Mouse (Mus musculus) hindbrain, embryonic 13.5 days (tissue): ENCODE data around the gene Cntn1. TPM values are rescaled to one million over a fixed set of nuclear protein-coding genes. Genes with fewer than 3 reads are reported as not detected.
A peak's percentile ranks its signal among the peaks of the same experiment; 100 is the strongest.

Experiments
- ATAC-seq: fragments of 200-750 bp; cut with Nextera tagmentation; 2 replicates; pipeline ENCODE4 v1.8.0; 2017; ENCODE audit warnings: moderate TSS enrichment; ENCODE audit not compliant: low FRiP score
- H3K27ac ChIP-seq: fragments of 300-500 bp; sonication (generic); 2 replicates; pipeline ENCODE4 v1.5.1; 2015; ENCODE audit warnings: inconsistent platforms, mild to moderate bottlenecking, moderate library complexity
- H3K27me3 ChIP-seq: fragments of 300-500 bp; sonication (generic); 2 replicates; pipeline ENCODE4 v1.6.1; 2015; ENCODE audit warnings: mild to moderate bottlenecking, inconsistent platforms
- H3K36me3 ChIP-seq: fragments of 300-500 bp; sonication (generic); 2 replicates; pipeline ENCODE4 v1.6.1; 2015; ENCODE audit warnings: mild to moderate bottlenecking, inconsistent platforms
- H3K4me1 ChIP-seq: fragments of 300-500 bp; sonication (generic); replicated peaks from 2 replicates; pipeline ENCODE4 v1.6.1; 2015; ENCODE audit warnings: inconsistent platforms
- H3K4me2 ChIP-seq: fragments of 300-500 bp; sonication (generic); 2 replicates; pipeline ENCODE4 v1.6.1; 2015; ENCODE audit warnings: inconsistent platforms, mild to moderate bottlenecking, moderate library complexity
- H3K4me3 ChIP-seq: fragments of 300-500 bp; sonication (generic); 2 replicates; pipeline ENCODE4 v1.5.1; 2015; ENCODE audit warnings: mild to moderate bottlenecking, inconsistent platforms
- H3K9ac ChIP-seq: fragments of 300-500 bp; sonication (generic); 2 replicates; pipeline ENCODE4 v1.6.1; 2015; ENCODE audit warnings: mild to moderate bottlenecking, inconsistent platforms
- H3K9me3 ChIP-seq: fragments of 300-500 bp; sonication (generic); 2 replicates; pipeline ENCODE4 v1.6.1; 2016; ENCODE audit warnings: inconsistent platforms
- WGBS: fragments of 180-500 bp; shearing (Covaris S2); methylation state at CpG from one replicate; pipeline ENCODE4 v1.1.7; 2015; 5-methylcytosine and 5-hydroxymethylcytosine counted together
- polyA plus RNA-seq: library from polyadenylated mRNA; unstranded; fragments of >200 nt; fragmentation: Nextera tagmentation; extraction: Ambion mirVana; gene quantifications from 2 replicates; pipeline ENCODE4 v1.2.1, GENCODE M21; 2015

Gene Cntn1
- polyA plus RNA-seq, 1 experiment from 2014 or later, result 28.6 TPM

DNA sequence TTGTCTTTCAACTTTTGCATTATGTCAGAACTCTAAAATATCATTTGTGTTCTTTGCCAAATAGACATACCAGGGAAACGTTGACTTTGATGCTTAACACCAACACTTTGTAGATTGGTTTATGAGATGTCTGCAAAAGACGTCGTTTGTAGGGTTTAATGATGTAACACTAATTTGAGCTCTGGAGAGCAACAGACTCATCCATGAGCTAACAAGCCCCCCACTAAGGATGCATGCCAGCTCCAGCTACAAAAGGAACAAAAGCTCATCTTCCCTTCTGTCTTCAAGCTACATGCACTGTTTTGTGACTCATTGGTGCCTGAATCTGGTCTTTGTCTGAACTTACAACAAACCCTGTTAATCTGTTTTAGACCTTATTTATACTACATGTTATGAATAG, 28.5 kb downstream of the Cntn1 start:
- WGBS, result 64% methylated on average over 3 of the region's 3 CpGs
- no peaks in the 10 kb centered on the region for H3K36me3 ChIP-seq
- ATAC-seq, result no peak
- no peak overlapping the region for H3K27ac ChIP-seq
- no peaks in the 10 kb centered on the region for H3K4me1 ChIP-seq
- H3K9ac ChIP-seq, result no peak overlapping the region
- H3K27me3 ChIP-seq, result no peaks in the 10 kb centered on the region
- H3K4me3 ChIP-seq, result no peak overlapping the region
- no peak overlapping the region for H3K4me2 ChIP-seq
- H3K9me3 ChIP-seq, result no peaks in the 10 kb centered on the region

GRCm38 (mm10) chr15:92085876-92086275, 34.9 kb downstream of the Cntn1 start:
- WGBS, result 38% methylated on average over 1 of the region's 1 CpGs
- Histone ChIP-seq H3K27me3 (no peaks in the 10 kb centered on the region), H3K9ac (no peak overlapping the region), H3K4me1 (peaks cover 14% of the 10 kb centered on the region), H3K27ac (no peak overlapping the region), H3K9me3 (no peaks in the 10 kb centered on the region), H3K36me3 (no peaks in the 10 kb centered on the region), H3K4me2 (no peak overlapping the region), H3K4me3 (no peak overlapping the region)
- no peak for ATAC-seq

GRCm38 (mm10) chr15:92087691-92088286, 36.8 kb downstream of the Cntn1 start:
- Histone ChIP-seq H3K9me3 (no peaks in the 10 kb centered on the region), H3K27me3 (no peaks in the 10 kb centered on the region)
- ATAC-seq, result no peak

DNA sequence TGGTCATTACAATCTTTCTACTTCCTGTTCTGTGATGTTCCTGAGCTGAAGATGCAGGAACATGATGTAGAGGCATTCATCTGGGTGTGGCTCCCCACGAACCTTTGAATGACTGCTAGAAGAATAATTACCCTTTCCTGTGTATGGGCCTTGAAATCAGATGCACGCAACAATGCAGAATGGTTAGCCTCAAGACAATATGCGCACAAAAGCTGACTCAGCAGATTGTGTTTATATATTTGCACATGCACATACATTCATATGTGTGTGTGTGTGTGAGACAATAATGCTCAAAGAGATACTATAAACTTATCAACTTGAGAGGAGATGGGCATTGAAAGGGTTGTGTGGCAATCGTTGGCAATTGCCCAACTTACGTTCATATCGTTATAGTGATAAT, 39.8 kb downstream of the Cntn1 start:
- ATAC-seq, result no peak
- Histone ChIP-seq H3K36me3 (no peaks in the 10 kb centered on the region), H3K9ac (no peak overlapping the region), H3K4me2 (no peak overlapping the region), H3K27ac (no peak overlapping the region), H3K9me3 (no peaks in the 10 kb centered on the region), H3K4me1 (peaks cover 9% of the 10 kb centered on the region), H3K4me3 (no peak overlapping the region), H3K27me3 (no peaks in the 10 kb centered on the region)
- 85% methylated on average over 6 of the region's 6 CpGs for WGBS

More at GRCm38 (mm10) chr15:92087691-92088286, 36.8 kb downstream of the Cntn1 start:
- Histone ChIP-seq H3K4me3 (no peak overlapping the region), H3K4me1 (peaks cover 14% of the 10 kb centered on the region), H3K27ac (peak overlapping the region; percentile 62), H3K4me2 (no peak overlapping the region), H3K36me3 (no peaks in the 10 kb centered on the region), H3K9ac (no peak overlapping the region)
- 32% methylated on average over 6 of the region's 6 CpGs for WGBS

DNA sequence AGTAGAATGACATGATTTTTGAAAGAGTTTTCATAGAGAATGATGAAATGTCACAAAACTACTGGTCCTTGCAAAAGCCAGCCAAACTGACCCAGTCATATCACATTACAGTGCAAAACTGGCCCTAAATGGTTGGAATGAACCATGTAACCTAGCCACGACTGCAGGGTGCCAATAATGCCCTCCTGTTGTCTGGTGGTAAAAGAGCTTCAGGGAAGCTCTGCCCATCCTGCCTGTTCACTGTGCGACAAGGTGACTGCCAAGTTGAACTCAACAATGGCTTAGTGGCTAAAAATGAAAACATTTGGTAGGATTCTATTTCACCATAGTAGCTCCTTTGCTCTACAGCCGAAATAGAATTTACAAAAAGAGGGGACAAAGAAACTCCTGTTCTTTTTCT, 41.1 kb downstream of the Cntn1 start:
- no peak overlapping the region for H3K9ac ChIP-seq
- H3K27ac ChIP-seq, result no peak overlapping the region
- H3K36me3 ChIP-seq, result no peaks in the 10 kb centered on the region
- peaks cover 9% of the 10 kb centered on the region for H3K4me1 ChIP-seq
- H3K4me2 ChIP-seq, result no peak overlapping the region
- no peak overlapping the region for H3K4me3 ChIP-seq
- no peaks in the 10 kb centered on the region for H3K27me3 ChIP-seq
- ATAC-seq, result no peak
- WGBS, result 69% methylated on average over 3 of the region's 3 CpGs
- H3K9me3 ChIP-seq, result no peaks in the 10 kb centered on the region

GRCm38 (mm10) chr15:92099410-92100174, 48.6 kb downstream of the Cntn1 start:
- ATAC-seq, result no peak
- H3K9ac ChIP-seq, result no peak overlapping the region
- no peaks in the 10 kb centered on the region for H3K27me3 ChIP-seq
- WGBS, result 48% methylated on average over 5 of the region's 5 CpGs
- no peaks in the 10 kb centered on the region for H3K9me3 ChIP-seq
- H3K4me3 ChIP-seq, result no peak overlapping the region
- no peaks in the 10 kb centered on the region for H3K4me1 ChIP-seq
- no peaks in the 10 kb centered on the region for H3K36me3 ChIP-seq
- no peak overlapping the region for H3K4me2 ChIP-seq
- H3K27ac ChIP-seq, result no peak overlapping the region

- H3K36me3 ChIP-seq, result no peaks in the 10 kb centered on the region
- ATAC-seq, result no peak
- no peak overlapping the region for H3K4me3 ChIP-seq
- no peaks in the 10 kb centered on the region for H3K27me3 ChIP-seq
- H3K4me1 ChIP-seq, result no peaks in the 10 kb centered on the region
- H3K27ac ChIP-seq, result no peak overlapping the region
- H3K4me2 ChIP-seq, result no peak overlapping the region
- H3K9ac ChIP-seq, result no peak overlapping the region
- WGBS, result 79% methylated on average over 9 of the region's 9 CpGs
- no peaks in the 10 kb centered on the region for H3K9me3 ChIP-seq
Measured at GRCm38 (mm10) chr15:92101956-92102355, 51.0 kb downstream of the Cntn1 start.

DNA sequence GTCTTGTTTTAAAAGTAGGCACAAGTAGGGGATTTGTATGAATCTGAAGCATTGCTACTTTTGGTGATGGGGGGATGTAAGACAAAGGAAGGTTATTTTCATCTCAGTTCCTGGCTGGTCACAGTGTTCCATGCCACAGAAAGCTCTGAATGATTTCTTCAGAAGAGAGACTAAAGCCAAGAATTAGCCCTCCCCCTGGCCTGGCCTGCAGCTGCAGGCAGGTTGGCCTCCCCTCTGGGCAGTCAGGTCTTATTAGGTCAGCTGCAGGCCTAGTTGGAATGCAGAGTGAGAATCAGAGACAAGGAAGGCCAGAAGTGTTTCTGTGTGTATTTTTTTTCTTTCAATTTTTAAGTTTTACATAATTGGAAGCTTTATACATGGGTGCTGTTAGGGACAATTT, 61.5 kb downstream of the Cntn1 start:
- Histone ChIP-seq H3K27me3 (no peaks in the 10 kb centered on the region), H3K9me3 (no peaks in the 10 kb centered on the region), H3K4me2 (no peak overlapping the region), H3K9ac (no peak overlapping the region), H3K4me3 (no peak overlapping the region), H3K4me1 (0 out of 2 replicates have a peak, but pooled peaks cover 2% of the 10 kb centered on the region), H3K27ac (0 out of 2 replicates have a peak overlapping the region, but pooled peaks have one; percentile 52), H3K36me3 (no peaks in the 10 kb centered on the region)
- ATAC-seq, result no peak

- Histone ChIP-seq H3K9me3 (no peaks in the 10 kb centered on the region), H3K4me1 (0 out of 2 replicates have a peak, but pooled peaks cover 5% of the 10 kb centered on the region), H3K9ac (no peak overlapping the region), H3K36me3 (no peaks in the 10 kb centered on the region), H3K27me3 (no peaks in the 10 kb centered on the region), H3K4me2 (no peak overlapping the region), H3K27ac (no peak overlapping the region), H3K4me3 (no peak overlapping the region)
- ATAC-seq, result no peak
- 85% methylated on average over 3 of the region's 3 CpGs for WGBS
Measured at GRCm38 (mm10) chr15:92132936-92133335, 82.0 kb downstream of the Cntn1 start.

DNA sequence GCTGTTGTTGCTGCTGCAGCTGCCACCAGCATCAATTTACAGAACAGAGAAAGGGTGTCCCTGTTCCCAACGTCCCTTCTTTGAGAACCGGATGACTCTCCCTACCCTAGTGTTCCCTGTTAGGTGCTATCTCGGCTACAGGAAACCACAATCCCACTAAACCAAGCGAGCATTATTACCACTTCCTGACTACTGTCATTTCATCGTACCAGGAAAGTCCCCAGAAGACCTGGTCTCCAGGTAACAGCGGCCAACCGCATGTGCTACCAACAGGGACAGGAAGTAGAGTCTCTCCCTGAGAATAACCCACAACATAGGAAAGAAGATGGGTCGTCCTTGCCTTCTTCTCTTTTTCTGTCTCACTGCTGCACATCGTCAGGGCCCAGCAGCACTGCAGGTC, 83.3 kb downstream of the Cntn1 start:
- no peak for ATAC-seq
- 77% methylated on average over 9 of the region's 9 CpGs for WGBS

DNA sequence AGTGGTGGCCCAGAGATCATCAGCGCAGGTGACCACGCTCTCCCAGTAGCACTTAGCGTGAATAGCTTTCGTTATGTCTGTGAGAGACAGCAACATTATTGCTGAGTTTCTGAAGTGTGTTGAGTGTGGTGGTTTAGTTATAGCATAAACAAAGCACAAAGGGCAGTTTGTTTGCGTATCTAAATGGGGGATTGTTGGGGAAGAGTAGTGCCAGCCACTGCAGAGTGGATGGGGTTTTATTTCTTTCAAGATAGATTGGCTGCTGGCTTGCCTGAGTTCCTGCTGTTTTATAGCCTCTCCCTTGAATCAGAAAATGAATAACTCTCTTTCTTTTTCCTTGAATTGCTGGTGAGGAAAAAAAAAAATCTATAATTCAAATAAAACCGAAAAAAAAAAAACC, 86.1 kb downstream of the Cntn1 start:
- Histone ChIP-seq H3K4me3 (no peak overlapping the region), H3K27me3 (no peaks in the 10 kb centered on the region), H3K4me2 (no peak overlapping the region), H3K9ac (no peak overlapping the region), H3K9me3 (no peaks in the 10 kb centered on the region), H3K36me3 (no peaks in the 10 kb centered on the region), H3K4me1 (0 out of 2 replicates have a peak, but pooled peaks cover 11% of the 10 kb centered on the region), H3K27ac (0 out of 2 replicates have a peak overlapping the region, but pooled peaks have one; percentile 12)
- ATAC-seq, result no peak
- WGBS, result 60% methylated on average over 6 of the region's 6 CpGs

More for the DNA sequence above, 83.3 kb downstream of the Cntn1 start:
- H3K4me3 ChIP-seq, result no peak overlapping the region
- no peaks in the 10 kb centered on the region for H3K9me3 ChIP-seq
- no peak overlapping the region for H3K27ac ChIP-seq
- H3K36me3 ChIP-seq, result no peaks in the 10 kb centered on the region
- H3K4me1 ChIP-seq, result 0 out of 2 replicates have a peak, but pooled peaks cover 8% of the 10 kb centered on the region
- H3K9ac ChIP-seq, result no peak overlapping the region
- no peak overlapping the region for H3K4me2 ChIP-seq
- H3K27me3 ChIP-seq, result no peaks in the 10 kb centered on the region

DNA sequence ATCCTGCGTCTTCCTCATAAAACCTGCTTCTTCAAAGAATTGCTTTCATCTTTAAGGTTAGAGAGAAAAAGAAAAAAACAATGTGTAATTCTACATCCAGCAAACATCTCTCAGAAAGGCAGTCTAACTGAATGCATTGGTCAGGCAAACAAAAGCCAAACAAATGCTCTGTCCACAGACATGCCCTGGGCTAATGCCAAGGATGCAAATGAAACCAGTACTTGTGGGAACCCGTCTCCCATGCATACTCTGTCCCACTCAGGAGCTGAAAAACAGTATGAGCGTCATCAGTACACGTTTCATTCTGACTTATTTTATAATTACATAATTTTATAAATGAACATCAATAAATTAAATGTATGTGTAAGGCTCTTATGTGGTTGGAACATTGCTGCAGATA, 91.0 kb downstream of the Cntn1 start:
- Histone ChIP-seq H3K4me3 (no peak overlapping the region), H3K9ac (no peak overlapping the region), H3K4me2 (no peak overlapping the region), H3K9me3 (no peaks in the 10 kb centered on the region), H3K27ac (no peak overlapping the region), H3K4me1 (0 out of 2 replicates have a peak, but pooled peaks cover 8% of the 10 kb centered on the region), H3K27me3 (no peaks in the 10 kb centered on the region), H3K36me3 (no peaks in the 10 kb centered on the region)
- ATAC-seq, result no peak
- 71% methylated on average over 4 of the region's 4 CpGs for WGBS

- Histone ChIP-seq H3K9me3 (no peaks in the 10 kb centered on the region), H3K4me2 (no peak overlapping the region), H3K4me1 (peaks cover 2% of the 10 kb centered on the region), H3K27me3 (no peaks in the 10 kb centered on the region), H3K9ac (no peak overlapping the region), H3K4me3 (no peak overlapping the region), H3K27ac (no peak overlapping the region), H3K36me3 (no peaks in the 10 kb centered on the region)
- 61% methylated on average over 2 of the region's 2 CpGs for WGBS
- ATAC-seq, result no peak
Measured at GRCm38 (mm10) chr15:92154921-92155320, 104.0 kb downstream of the Cntn1 start.
